Mouse (Mus musculus) lung, postnatal 0 days (tissue): Measurements from ENCODE around the gene Dlx1. TPM values are rescaled to one million over a fixed set of nuclear protein-coding genes. Genes with fewer than 3 reads are reported as not detected.
A peak's percentile ranks its signal among the peaks of the same experiment; 100 is the strongest.

Experiments
- ATAC-seq: fragments of 200-750 bp; cut with Nextera tagmentation; 2 replicates; pipeline ENCODE4 v1.8.0; 2017; ENCODE audit warnings: moderate library complexity
- DNase-seq: peaks from one replicate; pipeline ENCODE4 v3.0.0-alpha.2; 2016; ENCODE audit warnings: low spot score
- H3K27ac ChIP-seq: fragments of 300-500 bp; sonication (generic); 2 replicates; pipeline ENCODE4 v1.5.1; 2014; ENCODE audit warnings: antibody characterized with exemption, mild to moderate bottlenecking, low read length, mixed read lengths
- H3K27me3 ChIP-seq: fragments of 300-500 bp; sonication (generic); replicated peaks from 2 replicates; pipeline ENCODE4 v1.6.1; 2014; ENCODE audit warnings: low read length, mixed read lengths; ENCODE audit not compliant: insufficient read depth
- H3K36me3 ChIP-seq: fragments of 300-500 bp; sonication (generic); 2 replicates; pipeline ENCODE4 v1.6.1; 2014; ENCODE audit warnings: low read length, mixed read lengths; ENCODE audit not compliant: insufficient read depth
- H3K4me1 ChIP-seq: fragments of 300-500 bp; sonication (generic); 2 replicates; pipeline ENCODE4 v1.6.1; 2014; ENCODE audit warnings: antibody characterized with exemption, low read depth, low read length, mixed read lengths; ENCODE audit not compliant: insufficient read depth
- H3K4me2 ChIP-seq: fragments of 300-500 bp; sonication (generic); replicated peaks from 2 replicates; pipeline ENCODE4 v1.6.1; 2014; ENCODE audit warnings: low read depth, mild to moderate bottlenecking, low read length, moderate library complexity, mixed read lengths
- H3K4me3 ChIP-seq: fragments of 300-500 bp; sonication (generic); 2 replicates; pipeline ENCODE4 v1.5.1; 2014; ENCODE audit warnings: low read depth, low read length
- H3K9ac ChIP-seq: fragments of 300-500 bp; sonication (generic); replicated peaks from 2 replicates; pipeline ENCODE4 v1.6.1; 2014; ENCODE audit warnings: low read depth, mild to moderate bottlenecking
- H3K9me3 ChIP-seq: fragments of 300-500 bp; sonication (generic); 2 replicates; pipeline ENCODE4 v1.6.1; 2016; ENCODE audit warnings: low read length, mixed read lengths
- CTCF ChIP-seq: IDR thresholded peaks from 2 replicates; pipeline ENCODE4 v1.5.1; 2016; ENCODE audit warnings: antibody characterized with exemption, mild to moderate bottlenecking
- EP300 ChIP-seq: IDR thresholded peaks from 2 replicates; pipeline ENCODE4 v1.6.1; 2016; ENCODE audit warnings: antibody characterized with exemption, mild to moderate bottlenecking, control low read depth
- WGBS: fragments of 180-500 bp; shearing (Covaris S2); extraction: QIAGEN DNeasy Blood & Tissue Kit; methylation state at CpG from one replicate; pipeline ENCODE4 v1.1.7; 2014; 5-methylcytosine and 5-hydroxymethylcytosine counted together
- polyA plus RNA-seq: library from polyadenylated mRNA; unstranded; fragments of >200 nt; fragmentation: Nextera tagmentation; extraction: Ambion mirVana; gene quantifications from 2 replicates; pipeline ENCODE4 v1.2.1, GENCODE M21; 2015

The Dlx1 gene
- polyA plus RNA-seq, 1 experiment from 2014 or later: not detected

GRCm38 (mm10) chr2:71556071-71556470, 28.2 kb downstream of the Dlx1 start:
- TF ChIP-seq CTCF (no peak), EP300 (no peak)
- Histone ChIP-seq H3K4me2 (no peak overlapping the region), H3K4me3 (no peak overlapping the region), H3K27me3 (peaks cover 9% of the 10 kb centered on the region), H3K4me1 (no peaks in the 10 kb centered on the region), H3K9ac (no peak overlapping the region), H3K27ac (no peak overlapping the region), H3K9me3 (no peaks in the 10 kb centered on the region), H3K36me3 (no peaks in the 10 kb centered on the region)
- 58% methylated on average over 5 of the region's 5 CpGs for WGBS
- DNase-seq (no peak), ATAC-seq (no peak)

DNA sequence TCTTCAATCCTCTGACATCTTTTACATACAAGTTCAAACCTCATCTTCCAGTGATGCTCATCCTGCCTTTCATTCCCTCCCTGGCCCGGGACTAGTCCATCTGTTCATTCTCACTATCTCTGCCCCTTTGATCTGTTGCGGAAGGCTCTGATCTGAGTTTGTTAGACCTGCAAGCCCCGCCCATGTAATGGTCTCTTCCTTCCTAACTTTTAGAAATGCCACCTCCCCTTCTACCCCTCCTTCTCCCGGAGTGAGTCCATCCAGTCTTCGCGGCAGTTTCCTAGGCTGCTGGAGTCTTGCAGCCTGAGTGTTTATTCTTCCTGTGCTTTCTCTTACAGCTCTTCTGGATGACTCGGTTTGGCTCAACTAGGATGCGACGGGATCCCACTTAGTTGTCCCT, 38.6 kb downstream of the Dlx1 start:
- Histone ChIP-seq H3K9ac (no peak overlapping the region), H3K9me3 (no peaks in the 10 kb centered on the region), H3K27ac (no peak overlapping the region), H3K4me1 (no peaks in the 10 kb centered on the region), H3K4me2 (no peak overlapping the region), H3K36me3 (no peaks in the 10 kb centered on the region), H3K27me3 (no peaks in the 10 kb centered on the region), H3K4me3 (no peak overlapping the region)
- no peak for DNase-seq
- no peak for ATAC-seq
- WGBS: 57% methylated on average over 9 of the region's 9 CpGs
- TF ChIP-seq CTCF (no peak), EP300 (no peak)

GRCm38 (mm10) chr2:71573736-71574135, 45.8 kb downstream of the Dlx1 start:
- no peaks in the 10 kb centered on the region for H3K27me3 ChIP-seq
- 38% methylated on average over 4 of the region's 4 CpGs for WGBS
- H3K4me3 ChIP-seq: no peak overlapping the region
- no peaks in the 10 kb centered on the region for H3K36me3 ChIP-seq
- DNase-seq (no peak), ATAC-seq (no peak)
- H3K4me2 ChIP-seq: no peak overlapping the region
- TF ChIP-seq CTCF: no peak
- no peak for TF ChIP-seq EP300
- H3K9me3 ChIP-seq: no peaks in the 10 kb centered on the region
- H3K27ac ChIP-seq: no peak overlapping the region
- H3K9ac ChIP-seq: no peak overlapping the region
- no peaks in the 10 kb centered on the region for H3K4me1 ChIP-seq

DNA sequence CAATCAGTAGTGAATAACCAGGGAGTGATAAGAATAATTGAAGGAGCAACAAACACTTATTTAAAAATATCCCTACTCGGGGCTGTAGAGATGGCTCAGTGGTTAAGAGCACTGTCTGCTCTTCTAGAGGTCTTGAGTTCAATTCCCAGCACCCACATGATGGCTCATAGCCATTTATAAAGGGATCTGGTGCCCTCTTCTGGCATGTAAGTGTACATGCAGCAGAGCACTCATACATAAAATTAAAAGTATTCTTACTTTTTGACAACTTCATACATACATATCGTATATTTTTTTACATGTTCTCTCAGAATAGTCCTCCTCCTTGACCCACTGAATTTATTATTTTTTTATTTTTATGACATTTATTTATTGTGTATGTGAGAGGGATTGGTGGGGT, 49.1 kb downstream of the Dlx1 start:
- H3K4me3 ChIP-seq: no peak overlapping the region
- H3K27me3 ChIP-seq: 0 out of 2 replicates have a peak, but pooled peaks cover 5% of the 10 kb centered on the region
- no peaks in the 10 kb centered on the region for H3K9me3 ChIP-seq
- no peak overlapping the region for H3K4me2 ChIP-seq
- H3K9ac ChIP-seq: no peak overlapping the region
- WGBS: 85% methylated on average over 2 of the region's 2 CpGs
- DNase-seq (no peak), ATAC-seq (no peak)
- no peaks in the 10 kb centered on the region for H3K36me3 ChIP-seq
- no peak overlapping the region for H3K27ac ChIP-seq
- H3K4me1 ChIP-seq: no peaks in the 10 kb centered on the region
- TF ChIP-seq CTCF: no peak
- no peak for TF ChIP-seq EP300

DNA sequence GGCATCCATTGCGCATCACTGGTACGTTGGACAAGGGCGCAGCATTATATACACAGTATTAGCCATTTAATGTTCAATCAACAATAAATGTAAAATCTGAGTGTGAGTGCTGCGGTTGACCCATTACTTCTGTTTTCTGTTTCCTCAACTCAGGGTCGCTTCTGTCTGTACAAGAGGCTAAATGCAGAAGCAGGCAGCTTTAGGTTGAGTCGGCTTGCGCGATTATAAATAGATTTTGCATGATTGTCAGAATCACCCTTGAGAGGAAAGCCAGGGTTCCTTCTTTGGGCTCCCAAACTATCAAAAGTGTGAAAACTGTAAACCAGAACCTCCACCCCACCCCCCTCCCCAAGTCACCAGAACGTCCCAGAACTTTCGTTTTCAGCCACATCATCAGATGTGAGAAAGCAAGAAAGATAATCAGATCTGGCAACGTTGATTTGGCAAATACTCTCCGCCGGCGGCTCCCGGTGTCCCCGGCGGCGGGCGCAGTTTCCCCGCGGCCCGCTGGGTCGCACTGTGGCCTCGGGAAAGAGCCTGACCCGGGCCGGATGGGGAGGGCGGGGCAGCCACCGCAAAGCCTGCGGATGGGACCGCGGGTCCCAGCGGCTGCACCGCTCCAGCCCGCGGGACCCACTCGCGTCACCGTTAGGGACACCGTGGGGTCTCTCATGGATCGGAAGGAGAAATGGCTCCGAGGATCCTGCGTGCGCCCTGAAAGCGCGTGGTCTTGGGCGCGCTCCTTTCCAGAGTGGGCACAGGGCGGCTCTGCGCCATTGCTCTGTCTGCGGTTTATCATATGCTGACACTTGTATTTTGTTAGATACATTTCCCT, 52.9 kb downstream of the Dlx1 start:
- no peaks in the 10 kb centered on the region for H3K9me3 ChIP-seq
- H3K27me3 ChIP-seq: 0 out of 2 replicates have a peak, but pooled peaks cover 5% of the 10 kb centered on the region
- H3K4me1 ChIP-seq: no peaks in the 10 kb centered on the region
- no peak overlapping the region for H3K27ac ChIP-seq
- peak overlapping the region; percentile 78 for H3K4me2 ChIP-seq
- DNase-seq (peak; percentile 68), ATAC-seq (peak; percentile 86)
- no peaks in the 10 kb centered on the region for H3K36me3 ChIP-seq
- peak overlapping the region; percentile 39 for H3K4me3 ChIP-seq
- 10% methylated on average over 50 of the region's 50 CpGs for WGBS
- no peak overlapping the region for H3K9ac ChIP-seq
- peak; percentile 71 for TF ChIP-seq CTCF
- TF ChIP-seq EP300: no peak

GRCm38 (mm10) chr2:71581488-71581887, 53.6 kb downstream of the Dlx1 start:
- no peak for ATAC-seq
- no peaks in the 10 kb centered on the region for H3K36me3 ChIP-seq
- H3K4me2 ChIP-seq: peak overlapping the region; percentile 78
- H3K27me3 ChIP-seq: 0 out of 2 replicates have a peak, but pooled peaks cover 5% of the 10 kb centered on the region
- no peak overlapping the region for H3K27ac ChIP-seq
- peak overlapping the region; percentile 39 for H3K4me3 ChIP-seq
- WGBS: 64% methylated on average over 5 of the region's 5 CpGs
- TF ChIP-seq EP300 (no peak), CTCF (no peak)
- DNase-seq: no peak
- H3K4me1 ChIP-seq: no peaks in the 10 kb centered on the region
- H3K9me3 ChIP-seq: no peaks in the 10 kb centered on the region
- no peak overlapping the region for H3K9ac ChIP-seq

Other genes starting within 250 kb of the Dlx1 start
- gene Slc25a12, start 160.4 kb upstream of the Dlx1 start, polyA plus RNA-seq: 16.8 and 17.6 TPM in 2 replicates
- 34.8 and 40.6 TPM in 2 replicates for gene Hat1, start 139.2 kb upstream of the Dlx1 start, polyA plus RNA-seq
- 15.3 and 17.1 TPM in 2 replicates for gene Metap1d, start 74.8 kb upstream of the Dlx1 start, polyA plus RNA-seq
- gene Dlx2, start 18.6 kb downstream of the Dlx1 start, polyA plus RNA-seq: not detected in 2 replicates
- 78.2 and 79.1 TPM in 2 replicates for gene Itga6, start 217.5 kb downstream of the Dlx1 start, polyA plus RNA-seq